Mouse (Mus musculus) cerebellum, postnatal 25 days (tissue): Measurements from ENCODE around the gene Pla2g5.

Experiments used
- DNase-seq, 2 experiments: peaks; one replicate each; pipeline ENCODE4 v3.0.0; 2021; ENCODE audit warnings: mixed read lengths in 2 of 2

Pla2g5 gene

DNA sequence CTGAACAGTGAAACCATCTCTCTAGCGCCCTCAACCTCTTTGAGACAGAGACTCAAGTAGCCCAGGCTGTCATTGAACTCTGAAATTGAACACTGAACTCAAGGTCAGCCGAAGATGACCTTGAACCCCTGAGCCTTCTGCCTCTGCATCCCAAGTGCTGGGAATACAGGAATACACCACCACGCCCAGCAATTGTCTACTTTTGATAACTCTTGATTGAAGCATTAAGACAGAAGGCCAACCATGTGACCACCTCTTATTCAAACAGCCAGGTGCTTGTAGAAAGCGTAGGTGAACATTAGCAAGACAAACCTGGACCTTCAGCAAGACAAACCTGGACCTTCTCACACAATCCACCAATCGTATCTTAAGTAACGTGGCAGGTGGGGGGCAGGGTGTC is 68.9 kb downstream of the Pla2g5 start:
- no peak for DNase-seq

GRCm38 (mm10) chr4:138793276-138793675 is 70.0 kb downstream of the Pla2g5 start:
- peak; percentile 12 to 52 for DNase-seq

- no peak for DNase-seq
These were observed 70.7 kb downstream of the Pla2g5 start for GRCm38 (mm10) chr4:138792599-138792998.

- no peak for DNase-seq
These were observed 71.8 kb downstream of the Pla2g5 start for GRCm38 (mm10) chr4:138791452-138791851.

DNA sequence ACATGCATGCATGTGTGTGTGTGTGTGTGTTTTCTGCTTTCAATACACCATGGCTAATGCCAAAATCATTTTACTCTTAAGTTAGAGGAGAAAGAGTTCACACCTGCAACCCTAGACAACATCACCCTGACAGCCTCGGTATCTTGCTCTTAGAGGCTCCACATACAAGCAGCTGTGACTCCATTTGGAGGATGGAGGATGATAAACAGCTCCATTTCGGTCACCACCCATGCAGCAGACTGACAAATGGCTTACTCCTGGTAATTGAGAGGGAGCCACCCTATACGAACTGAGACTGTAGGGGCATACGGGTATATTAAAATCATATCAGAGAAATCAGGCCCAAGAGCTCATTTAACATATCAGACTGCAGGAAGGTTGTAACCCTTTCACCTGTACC is 74.9 kb downstream of the Pla2g5 start:
- DNase-seq, result no peak

- DNase-seq, result no peak
These were observed 77.1 kb downstream of the Pla2g5 start for GRCm38 (mm10) chr4:138786141-138786540.

- no peak for DNase-seq
These were observed 77.6 kb downstream of the Pla2g5 start for GRCm38 (mm10) chr4:138785721-138786120.

DNA sequence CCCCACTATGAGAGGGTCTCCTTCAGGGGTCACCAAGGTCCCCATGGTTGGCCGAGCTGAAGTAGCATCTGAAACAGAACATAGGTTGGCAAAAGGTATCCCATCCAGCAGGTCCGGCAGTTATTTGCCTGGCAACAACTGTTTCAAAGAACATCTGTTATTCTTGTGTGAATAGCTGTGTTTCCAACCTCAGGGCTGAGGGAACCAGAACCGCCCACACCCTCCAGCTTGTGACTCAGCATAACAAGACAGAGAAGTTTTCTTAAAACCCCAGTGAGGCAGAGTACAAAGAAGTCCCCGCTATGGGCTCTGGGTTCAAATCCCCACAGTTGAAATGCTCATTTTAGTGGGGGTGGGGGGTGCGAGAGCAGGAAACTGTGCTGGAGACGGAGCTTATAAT is 81.2 kb downstream of the Pla2g5 start:
- no peak for DNase-seq

- no peak for DNase-seq
These were observed 83.0 kb downstream of the Pla2g5 start for GRCm38 (mm10) chr4:138780300-138780699.

GRCm38 (mm10) chr4:138777417-138778407 is 85.6 kb downstream of the Pla2g5 start:
- DNase-seq, result no peak

DNA sequence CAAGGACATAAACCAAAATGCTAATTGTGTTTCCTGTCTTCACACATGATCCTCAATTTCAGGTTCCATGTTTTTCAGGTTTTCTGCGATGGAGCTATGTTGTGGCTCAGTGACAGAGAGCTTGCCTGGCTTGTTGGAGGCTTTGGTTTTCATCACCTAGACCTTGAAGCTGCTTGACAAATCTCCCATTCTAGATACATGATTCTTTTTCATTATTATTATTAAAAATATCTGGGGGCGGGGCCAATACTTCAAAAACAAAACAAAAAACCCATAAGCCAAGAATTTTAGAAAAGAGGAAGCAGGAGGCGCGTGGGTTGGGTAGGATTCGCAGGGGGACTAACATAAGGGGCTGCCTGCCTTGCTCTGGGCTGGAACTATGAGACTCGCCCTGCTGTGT is 87.8 kb downstream of the Pla2g5 start, which contains the start of gene Pla2g2d:
Gene Pla2g2d, plus strand, starts transcription at position 301 of the 400 bp plus-strand sequence.
- DNase-seq, result no peak

- no peak for DNase-seq
These were observed 90.9 kb downstream of the Pla2g5 start for GRCm38 (mm10) chr4:138772386-138772785.

GRCm38 (mm10) chr4:138771970-138772369 is 91.3 kb downstream of the Pla2g5 start:
- DNase-seq, result no peak

- DNase-seq, result no peak
These were observed 101.0 kb downstream of the Pla2g5 start for GRCm38 (mm10) chr4:138762266-138762665.

GRCm38 (mm10) chr4:138757416-138757815 is 105.9 kb downstream of the Pla2g5 start, which contains the start of gene Pla2g2f:
Gene Pla2g2f (minus strand): TSS chr4:138757626.
- DNase-seq, result no peak

- no peak for DNase-seq
These were observed 107.3 kb downstream of the Pla2g5 start for GRCm38 (mm10) chr4:138755983-138756382.

GRCm38 (mm10) chr4:138755439-138755838 is 107.8 kb downstream of the Pla2g5 start:
- peak in 1 of 2 experiments; percentile 39 for DNase-seq

- DNase-seq, result no peak
These were observed 108.8 kb downstream of the Pla2g5 start for GRCm38 (mm10) chr4:138754432-138754831.

- DNase-seq, result peak in 1 of 2 experiments; percentile 48
These were observed 109.7 kb downstream of the Pla2g5 start for GRCm38 (mm10) chr4:138753608-138754007.

DNA sequence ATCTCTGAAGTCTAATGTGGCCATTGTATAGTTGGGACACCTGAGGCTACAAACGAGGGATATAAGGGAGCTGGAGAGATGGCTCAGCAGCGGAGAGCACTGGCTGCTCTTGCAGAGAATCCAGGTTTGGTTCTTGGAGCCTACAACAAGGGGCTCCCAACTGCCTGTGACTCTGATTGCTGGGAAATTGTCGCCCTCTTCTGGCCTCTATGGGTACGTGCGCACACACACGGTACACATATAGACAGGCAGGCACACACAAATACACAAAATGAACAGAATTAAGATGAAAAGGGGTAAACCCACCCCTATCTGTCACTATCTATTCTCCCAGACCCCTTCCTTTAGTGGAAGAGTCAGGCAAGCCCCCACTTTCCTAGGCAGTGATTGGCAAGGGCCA is 110.7 kb downstream of the Pla2g5 start:
- DNase-seq, result no peak
